Mouse (Mus musculus): ENCODE measurements around the gene Cks2. TPM values are rescaled to one million over a fixed set of nuclear protein-coding genes. Genes with fewer than 3 reads are reported as not detected.

The Cks2 gene
- 249 and 253 TPM in 2 replicates for polyA plus RNA-seq (2015; fragmentation: Nextera tagmentation; extraction: Ambion mirVana)

- Histone ChIP-seq H3K4me2 (ENCODE audit: low read length) (peak within 1 kb of the TSS; percentile 71), H3K36me3 (ENCODE audit: insufficient read depth, low read length) (no peaks in the 10 kb centered on the region), H3K9me3 (replicated peaks; ENCODE audit: low read length) (no peaks in the 10 kb centered on the region), H3K4me3 (replicated peaks; ENCODE audit: low read depth, low read length) (peak within 1 kb of the TSS; percentile 89), H3K27ac (peak within 1 kb of the TSS; percentile 82), H3K4me1 (replicated peaks; ENCODE audit: insufficient read depth, low read length) (0 out of 2 replicates have a peak, but pooled peaks cover 2% of the 10 kb centered on the region), H3K27me3 (ENCODE audit: insufficient read depth, low read length) (no peaks in the 10 kb centered on the region), H3K9ac (ENCODE audit: low read depth, low read length) (peak within 1 kb of the TSS; percentile 86)
- ATAC-seq (replicated peaks; ENCODE audit: low FRiP score, low read depth) (peak; percentile 97), DNase-seq (ENCODE audit: low spot score) (peak; percentile 100)
- no peak for TF ChIP-seq CTCF (IDR thresholded peaks at IDR 0.05; ENCODE audit: low read depth)
- under 1% methylated on average over 83 of the region's 83 CpGs for WGBS
These were observed at the start of gene Cks2 for GRCm38 (mm10) chr13:51644829-51645789. Gene Cks2 (plus strand): TSS chr13:51645232.

GRCm38 (mm10) chr13:51595404-51595803 is 49.6 kb upstream of the Cks2 start:
- Histone ChIP-seq H3K9ac (ENCODE audit: low read depth, low read length) (no peak overlapping the region), H3K9me3 (replicated peaks; ENCODE audit: low read length) (no peaks in the 10 kb centered on the region), H3K27ac (no peak overlapping the region), H3K4me2 (ENCODE audit: low read length) (peak overlapping the region; percentile 85), H3K4me1 (replicated peaks; ENCODE audit: insufficient read depth, low read length) (peaks cover 3% of the 10 kb centered on the region; the same call in 1 of the 2 replicates), H3K36me3 (ENCODE audit: insufficient read depth, low read length) (no peaks in the 10 kb centered on the region), H3K27me3 (ENCODE audit: insufficient read depth, low read length) (0 out of 2 replicates have a peak, but pooled peaks cover 3% of the 10 kb centered on the region), H3K4me3 (replicated peaks; ENCODE audit: low read depth, low read length) (peak overlapping the region; percentile 35)
- DNase-seq (ENCODE audit: low spot score), result no peak
- TF ChIP-seq CTCF (IDR thresholded peaks at IDR 0.05; ENCODE audit: low read depth), result no peak
- 20% methylated on average over 11 of the region's 11 CpGs for WGBS
- ATAC-seq (replicated peaks; ENCODE audit: low FRiP score, low read depth), result no peak

GRCm38 (mm10) chr13:51598063-51598462 is 47.0 kb upstream of the Cks2 start:
- H3K4me1 ChIP-seq (replicated peaks; ENCODE audit: insufficient read depth, low read length), result peaks cover 3% of the 10 kb centered on the region; the same call in 1 of the 2 replicates
- no peak overlapping the region for H3K9ac ChIP-seq (ENCODE audit: low read depth, low read length)
- H3K27me3 ChIP-seq (ENCODE audit: insufficient read depth, low read length), result 0 out of 2 replicates have a peak, but pooled peaks cover 3% of the 10 kb centered on the region
- H3K4me3 ChIP-seq (replicated peaks; ENCODE audit: low read depth, low read length), result no peak overlapping the region
- DNase-seq (ENCODE audit: low spot score) (no peak), ATAC-seq (replicated peaks; ENCODE audit: low FRiP score, low read depth) (no peak)
- no peak overlapping the region for H3K27ac ChIP-seq
- H3K36me3 ChIP-seq (ENCODE audit: insufficient read depth, low read length), result no peaks in the 10 kb centered on the region
- H3K4me2 ChIP-seq (ENCODE audit: low read length), result no peak overlapping the region
- 35% methylated on average over 2 of the region's 2 CpGs for WGBS
- no peaks in the 10 kb centered on the region for H3K9me3 ChIP-seq (replicated peaks; ENCODE audit: low read length)
- no peak for TF ChIP-seq CTCF (IDR thresholded peaks at IDR 0.05; ENCODE audit: low read depth)

- no peaks in the 10 kb centered on the region for H3K36me3 ChIP-seq (ENCODE audit: insufficient read depth, low read length)
- H3K4me3 ChIP-seq (replicated peaks; ENCODE audit: low read depth, low read length), result no peak overlapping the region
- H3K27ac ChIP-seq, result no peak overlapping the region
- DNase-seq (ENCODE audit: low spot score), result no peak
- H3K4me1 ChIP-seq (replicated peaks; ENCODE audit: insufficient read depth, low read length), result 0 out of 2 replicates have a peak, but pooled peaks cover 3% of the 10 kb centered on the region
- ATAC-seq (replicated peaks; ENCODE audit: low FRiP score, low read depth), result no peak
- no peak for TF ChIP-seq CTCF (IDR thresholded peaks at IDR 0.05; ENCODE audit: low read depth)
- no peaks in the 10 kb centered on the region for H3K9me3 ChIP-seq (replicated peaks; ENCODE audit: low read length)
- no peaks in the 10 kb centered on the region for H3K27me3 ChIP-seq (ENCODE audit: insufficient read depth, low read length)
- no peak overlapping the region for H3K4me2 ChIP-seq (ENCODE audit: low read length)
- no peak overlapping the region for H3K9ac ChIP-seq (ENCODE audit: low read depth, low read length)
- 94% methylated on average over 8 of the region's 8 CpGs for WGBS
These were observed 44.9 kb upstream of the Cks2 start for GRCm38 (mm10) chr13:51600169-51600568.

GRCm38 (mm10) chr13:51602764-51603163 is 42.3 kb upstream of the Cks2 start:
- DNase-seq (ENCODE audit: low spot score), result no peak
- WGBS, result 34% methylated on average over 8 of the region's 8 CpGs
- no peaks in the 10 kb centered on the region for H3K9me3 ChIP-seq (replicated peaks; ENCODE audit: low read length)
- ATAC-seq (replicated peaks; ENCODE audit: low FRiP score, low read depth), result peak; percentile 63; the same call in 1 of the 2 replicates
- H3K27ac ChIP-seq, result no peak overlapping the region
- TF ChIP-seq CTCF (IDR thresholded peaks at IDR 0.05; ENCODE audit: low read depth), result no peak
- H3K36me3 ChIP-seq (ENCODE audit: insufficient read depth, low read length), result no peaks in the 10 kb centered on the region
- H3K4me1 ChIP-seq (replicated peaks; ENCODE audit: insufficient read depth, low read length), result no peaks in the 10 kb centered on the region
- H3K4me3 ChIP-seq (replicated peaks; ENCODE audit: low read depth, low read length), result no peak overlapping the region
- H3K4me2 ChIP-seq (ENCODE audit: low read length), result peak overlapping the region; percentile 49
- no peak overlapping the region for H3K9ac ChIP-seq (ENCODE audit: low read depth, low read length)
- H3K27me3 ChIP-seq (ENCODE audit: insufficient read depth, low read length), result no peaks in the 10 kb centered on the region

GRCm38 (mm10) chr13:51603221-51603893 is 41.7 kb upstream of the Cks2 start:
- Histone ChIP-seq H3K27me3 (ENCODE audit: insufficient read depth, low read length) (no peaks in the 10 kb centered on the region), H3K27ac (no peak overlapping the region), H3K9me3 (replicated peaks; ENCODE audit: low read length) (no peaks in the 10 kb centered on the region), H3K4me1 (replicated peaks; ENCODE audit: insufficient read depth, low read length) (no peaks in the 10 kb centered on the region), H3K4me2 (ENCODE audit: low read length) (peak overlapping the region; percentile 49), H3K36me3 (ENCODE audit: insufficient read depth, low read length) (no peaks in the 10 kb centered on the region), H3K4me3 (replicated peaks; ENCODE audit: low read depth, low read length) (0 out of 2 replicates have a peak overlapping the region, but pooled peaks have one; percentile 3), H3K9ac (ENCODE audit: low read depth, low read length) (no peak overlapping the region)
- DNase-seq (ENCODE audit: low spot score), result peak; percentile 77
- 0 out of 2 replicates have a peak, but pooled peaks have one; percentile 60 for ATAC-seq (replicated peaks; ENCODE audit: low FRiP score, low read depth)
- no peak for TF ChIP-seq CTCF (IDR thresholded peaks at IDR 0.05; ENCODE audit: low read depth)
- 22% methylated on average over 16 of the region's 16 CpGs for whole genome bisulfite sequencing
